Mouse (Mus musculus) heart, postnatal 0 days (tissue): ENCODE data around the gene Gpx4.

Source experiments
- CTCF ChIP-seq: IDR thresholded peaks from 2 replicates; pipeline ENCODE4 v1.5.1; 2016; ENCODE audit warnings: antibody characterized with exemption, control low read depth, low read depth
- EP300 ChIP-seq: IDR thresholded peaks from 2 replicates; pipeline ENCODE4 v1.6.1; 2016; ENCODE audit warnings: antibody characterized with exemption, low read depth

GRCm38 (mm10) chr10:80069948-80070450 lies 23.0 kb downstream of the Gpx4 start:
- no peak for TF ChIP-seq CTCF
- TF ChIP-seq EP300: no peak
